Mouse (Mus musculus): ENCODE measurements around the gene Pgm2. TPM values are rescaled to one million over a fixed set of nuclear protein-coding genes. Genes with fewer than 3 reads are reported as not detected.

Gene Pgm2
- total RNA-seq (2015; ENCODE audit: low replicate concordance) (3.6 and 13.4 TPM in 2 replicates), total RNA-seq (2017; ENCODE audit: low replicate concordance) (12.3 and 23.6 TPM in 2 replicates)

GRCm38 (mm10) chr5:64092748-64093292 is at the start of gene Pgm2:
Pgm2 (plus strand) TSS chr5:64092950.
- ATAC-seq (replicated peaks; ENCODE audit: low FRiP score, poor library complexity, severe bottlenecking): peak; percentile 98

DNA sequence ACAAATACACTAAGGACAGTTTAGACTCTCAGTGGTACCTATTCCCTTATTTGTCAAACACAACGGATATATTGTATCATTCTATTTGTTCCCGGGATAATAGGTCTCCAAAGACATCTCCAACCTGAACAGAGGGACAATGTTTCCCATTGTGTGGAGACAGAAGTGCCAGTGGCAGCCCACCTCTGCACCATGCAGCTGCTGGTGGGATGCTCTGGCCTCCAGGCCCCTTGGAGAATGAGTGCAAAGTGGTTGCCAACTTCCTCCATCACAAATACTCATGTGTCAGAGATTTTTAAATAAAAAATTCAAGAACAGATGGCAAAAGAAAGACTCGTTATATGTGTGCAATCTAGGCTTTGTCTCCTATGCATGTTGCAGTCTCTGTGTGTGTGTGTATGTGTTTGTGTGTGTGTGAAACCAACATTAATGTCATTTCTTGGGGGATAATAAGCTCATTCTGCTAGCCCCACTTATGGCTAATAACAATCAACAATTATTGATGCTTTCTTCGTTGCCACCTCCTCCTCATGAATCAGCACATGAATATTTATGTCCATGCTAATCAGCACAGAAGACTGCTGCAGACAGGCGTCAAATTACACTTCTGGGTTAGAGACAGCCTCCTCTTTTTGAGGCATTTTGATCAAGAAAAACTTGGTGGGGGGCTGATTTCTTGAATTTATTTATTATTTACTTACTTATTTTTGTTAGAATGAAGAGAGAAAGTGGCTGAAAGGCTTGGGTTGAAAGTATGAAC is 48.9 kb upstream of the Pgm2 start:
- no peak for ATAC-seq (replicated peaks; ENCODE audit: low FRiP score, poor library complexity, severe bottlenecking)

DNA sequence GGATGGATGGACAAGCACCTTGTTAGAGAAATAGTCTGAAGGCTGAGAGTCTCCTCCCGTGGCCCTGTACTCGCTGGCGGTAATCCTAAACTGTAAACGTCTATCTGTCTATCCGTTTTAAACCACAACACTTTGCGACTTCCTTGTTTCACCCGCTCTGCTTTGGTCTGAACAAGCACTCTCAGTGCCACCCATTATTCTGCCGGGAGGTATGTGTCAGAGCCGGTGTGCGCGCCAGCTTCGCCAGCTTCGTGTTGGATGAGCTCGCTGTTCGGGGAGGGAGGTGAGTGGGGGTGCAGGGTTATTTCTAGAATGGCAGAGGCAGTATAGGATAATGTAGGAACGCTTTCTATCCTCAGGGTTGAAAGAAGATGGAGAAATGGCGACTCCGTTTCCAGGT is 48.0 kb upstream of the Pgm2 start:
- ATAC-seq (replicated peaks; ENCODE audit: low FRiP score, poor library complexity, severe bottlenecking): no peak

GRCm38 (mm10) chr5:64045502-64045901 is 47.2 kb upstream of the Pgm2 start:
- ATAC-seq (replicated peaks; ENCODE audit: low FRiP score, poor library complexity, severe bottlenecking): no peak

DNA sequence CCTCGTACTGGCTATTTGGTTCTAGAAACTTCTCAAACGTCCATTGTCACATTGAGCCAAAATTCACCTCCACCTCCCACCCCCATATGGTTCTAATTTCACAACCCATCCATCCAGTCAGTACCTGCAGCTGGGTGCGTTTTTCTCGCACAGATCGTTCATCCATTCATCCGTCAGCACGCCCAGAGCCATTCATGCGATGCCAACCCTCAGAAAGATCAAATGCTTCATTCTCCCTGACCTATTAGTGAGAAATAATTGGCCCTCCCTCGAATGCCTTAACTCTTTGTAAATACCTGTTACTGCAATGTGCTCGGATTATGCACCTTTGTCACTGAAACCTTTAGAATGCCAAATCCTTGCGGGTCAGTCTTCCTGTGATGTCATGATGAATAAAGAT is 45.8 kb upstream of the Pgm2 start:
- ATAC-seq (replicated peaks; ENCODE audit: low FRiP score, poor library complexity, severe bottlenecking): no peak

GRCm38 (mm10) chr5:64047921-64048320 is 44.8 kb upstream of the Pgm2 start:
- no peak for ATAC-seq (replicated peaks; ENCODE audit: low FRiP score, poor library complexity, severe bottlenecking)

GRCm38 (mm10) chr5:64048605-64049004 is 44.1 kb upstream of the Pgm2 start:
- ATAC-seq (replicated peaks; ENCODE audit: low FRiP score, poor library complexity, severe bottlenecking): no peak

- ATAC-seq (replicated peaks; ENCODE audit: low FRiP score, poor library complexity, severe bottlenecking): no peak
These were observed 43.5 kb upstream of the Pgm2 start for GRCm38 (mm10) chr5:64049256-64049655.

DNA sequence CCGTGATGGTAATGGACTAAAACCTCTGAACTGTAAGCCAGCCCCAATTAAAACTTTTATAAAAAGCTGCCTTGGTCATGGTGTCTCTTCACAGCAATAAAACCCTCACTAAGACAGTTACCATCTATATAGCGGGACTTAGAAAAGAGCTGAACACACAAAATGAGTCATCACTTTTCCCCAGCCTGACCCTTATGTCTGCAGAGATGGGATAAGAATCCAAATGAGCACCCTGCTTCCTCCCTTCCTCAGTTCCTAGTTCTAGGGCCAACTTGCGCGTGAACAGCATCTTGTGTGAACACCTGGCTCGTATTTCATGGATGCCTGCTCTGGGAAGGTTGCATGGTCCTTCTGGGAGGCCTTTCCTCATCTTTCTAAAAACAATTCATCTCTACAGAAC is 39.7 kb upstream of the Pgm2 start:
- no peak for ATAC-seq (replicated peaks; ENCODE audit: low FRiP score, poor library complexity, severe bottlenecking)

GRCm38 (mm10) chr5:64056210-64056609 is 36.5 kb upstream of the Pgm2 start:
- no peak for ATAC-seq (replicated peaks; ENCODE audit: low FRiP score, poor library complexity, severe bottlenecking)

DNA sequence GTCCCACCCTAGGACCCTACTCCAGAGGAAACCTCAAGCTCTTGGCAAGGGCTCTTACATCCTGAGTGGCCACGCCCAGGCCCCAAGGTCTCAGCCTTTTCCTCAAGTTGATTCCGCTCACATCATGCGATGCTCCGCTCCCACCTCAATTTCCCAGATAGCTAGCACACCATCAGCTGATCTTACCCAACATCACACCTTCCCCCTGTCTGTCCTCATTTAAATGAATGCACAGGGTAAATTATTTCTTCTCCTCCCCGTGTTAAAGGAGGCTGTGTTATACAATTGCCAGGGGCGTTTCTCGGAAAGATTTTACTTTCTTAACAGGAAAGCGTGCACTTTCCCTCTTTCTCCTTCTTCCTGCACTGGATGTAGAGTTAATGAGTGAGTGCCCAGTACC is 31.9 kb upstream of the Pgm2 start:
- no peak for ATAC-seq (replicated peaks; ENCODE audit: low FRiP score, poor library complexity, severe bottlenecking)

GRCm38 (mm10) chr5:64061643-64062042 is 31.1 kb upstream of the Pgm2 start:
- ATAC-seq (replicated peaks; ENCODE audit: low FRiP score, poor library complexity, severe bottlenecking): no peak

GRCm38 (mm10) chr5:64062882-64063621 is 29.7 kb upstream of the Pgm2 start:
- ATAC-seq (replicated peaks; ENCODE audit: low FRiP score, poor library complexity, severe bottlenecking): no peak

DNA sequence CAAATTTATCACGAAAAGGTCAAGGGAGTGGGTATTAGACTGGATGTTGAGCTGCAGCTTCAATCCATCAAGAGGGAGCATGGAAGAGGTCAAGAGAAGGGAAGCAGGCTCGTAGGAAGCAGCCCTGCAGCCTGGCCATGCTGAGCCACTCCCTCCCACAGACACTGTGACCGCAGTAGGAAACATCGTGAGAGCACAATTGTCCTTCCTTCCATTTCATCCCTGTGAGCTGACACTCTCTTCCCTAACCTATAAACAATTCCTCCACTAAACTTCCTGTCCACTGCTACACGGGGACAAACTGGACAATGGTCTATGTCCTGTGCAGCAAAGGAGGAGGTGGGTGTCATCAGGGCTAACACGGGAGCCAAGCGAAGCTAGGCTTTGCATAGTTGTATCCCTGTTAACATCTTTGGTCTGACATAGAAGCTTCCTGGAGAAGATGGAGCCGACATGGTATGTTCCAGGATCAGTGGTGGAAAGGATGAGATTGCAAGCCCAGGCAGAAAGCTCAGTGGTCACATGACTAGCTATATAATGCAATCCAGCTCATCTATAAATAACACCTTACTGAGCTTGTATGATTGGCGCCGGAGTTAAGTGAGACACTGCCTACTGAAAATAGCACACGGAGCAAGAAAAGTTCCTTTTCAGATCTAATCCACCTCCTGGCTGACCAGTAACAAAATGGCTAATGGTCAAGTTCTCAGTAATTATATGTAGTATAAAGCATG is 29.0 kb upstream of the Pgm2 start:
- no peak for ATAC-seq (replicated peaks; ENCODE audit: low FRiP score, poor library complexity, severe bottlenecking)

DNA sequence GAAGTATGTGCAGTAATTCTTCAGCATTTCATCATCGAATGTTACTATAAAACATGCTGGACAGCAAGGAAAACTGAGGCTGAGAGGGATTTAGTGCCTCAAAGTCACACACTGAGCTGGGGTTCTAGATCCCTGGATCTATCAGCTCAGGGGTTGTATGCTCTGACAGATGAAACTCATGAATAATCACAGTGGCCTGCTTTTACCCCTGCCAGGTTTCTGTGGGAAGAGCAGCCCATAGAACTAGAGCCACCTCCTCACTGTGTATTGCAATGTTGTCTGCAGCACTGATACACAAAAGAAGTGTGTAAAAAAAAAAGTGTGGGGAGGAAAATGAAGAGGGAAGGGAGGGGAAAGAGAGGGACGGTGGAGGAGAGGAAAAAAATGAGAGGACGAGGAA is 28.3 kb upstream of the Pgm2 start:
- no peak for ATAC-seq (replicated peaks; ENCODE audit: low FRiP score, poor library complexity, severe bottlenecking)

- ATAC-seq (replicated peaks; ENCODE audit: low FRiP score, poor library complexity, severe bottlenecking): no peak
These were observed 27.2 kb upstream of the Pgm2 start for GRCm38 (mm10) chr5:64065497-64066046.

DNA sequence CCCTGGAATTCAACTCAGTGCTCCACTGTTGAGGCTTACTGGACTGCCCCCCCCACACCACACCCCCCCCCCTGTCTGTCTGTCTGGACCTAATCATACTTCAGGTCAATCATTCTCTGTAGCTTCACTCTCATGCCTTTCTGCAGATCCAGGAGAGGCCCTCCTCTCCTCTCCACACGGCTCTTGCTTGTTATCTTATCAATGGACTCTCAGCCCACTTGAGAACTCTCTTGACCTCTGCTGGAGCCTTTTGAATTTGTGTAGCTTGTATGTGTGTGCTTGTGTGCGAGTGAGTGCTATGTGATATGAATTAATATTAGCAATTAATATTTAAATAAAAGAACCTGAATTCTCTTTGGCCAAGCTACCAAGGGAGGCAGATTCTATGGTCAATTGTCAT is 26.6 kb upstream of the Pgm2 start:
- no peak for ATAC-seq (replicated peaks; ENCODE audit: low FRiP score, poor library complexity, severe bottlenecking)

DNA sequence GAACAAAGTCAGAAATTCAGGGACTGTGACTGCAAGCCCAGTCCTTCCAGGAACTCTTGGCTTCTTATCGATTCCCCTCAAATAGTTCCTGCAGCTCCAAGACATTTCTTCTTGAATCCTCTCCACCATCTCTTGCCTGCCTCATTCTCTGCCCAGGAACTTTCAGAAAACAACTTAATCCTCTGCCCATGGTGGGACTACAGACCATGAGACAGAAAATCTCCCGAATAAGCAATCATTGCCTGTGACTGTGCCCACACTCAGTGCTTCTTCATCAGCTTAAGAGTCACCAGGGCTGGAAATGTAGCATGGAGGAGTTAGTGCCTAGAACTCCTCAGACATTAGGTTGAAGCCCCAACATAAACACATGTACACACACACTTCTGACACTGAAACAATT is 25.2 kb upstream of the Pgm2 start:
- no peak for ATAC-seq (replicated peaks; ENCODE audit: low FRiP score, poor library complexity, severe bottlenecking)

GRCm38 (mm10) chr5:64070081-64070673 is 22.6 kb upstream of the Pgm2 start:
- no peak for ATAC-seq (replicated peaks; ENCODE audit: low FRiP score, poor library complexity, severe bottlenecking)
